Mouse (Mus musculus) cerebellum, adult 2 months (tissue): ENCODE data around the gene Lingo1.

Source experiments
- CTCF ChIP-seq: fragments of 200-500 bp; IDR thresholded peaks from 2 replicates; pipeline ENCODE4 v1.5.1; 2011; ENCODE audit warnings: low read depth, mild to moderate bottlenecking, control low read depth, low read length, moderate library complexity, borderline replicate concordance; ENCODE audit not compliant: insufficient read depth
- POLR2A ChIP-seq: fragments of 200-500 bp; IDR thresholded peaks from 2 replicates; pipeline ENCODE4 v1.6.1; 2011; ENCODE audit warnings: low read length, control low read depth, borderline replicate concordance; ENCODE audit not compliant: insufficient read depth

GRCm38 (mm10) chr9:56682826-56683225 is 113.4 kb downstream of the Lingo1 start:
- no peak for TF ChIP-seq CTCF
- TF ChIP-seq POLR2A, result no peak
